Mouse (Mus musculus) intestine, embryonic 14.5 days (tissue): Measurements from ENCODE around the gene Opcml. TPM values are rescaled to one million over a fixed set of nuclear protein-coding genes. Genes with fewer than 3 reads are reported as not detected.

ENCODE experiments used
- ATAC-seq: fragments of 200-750 bp; cut with Nextera tagmentation; replicated peaks from 2 replicates; pipeline ENCODE4 v1.8.0; 2017; ENCODE audit warnings: low read depth, moderate number of reproducible peaks, moderate TSS enrichment, moderate library complexity; ENCODE audit not compliant: low FRiP score, low TSS enrichment
- DNase-seq: peaks from one replicate; pipeline ENCODE4 v3.0.0-alpha.2; 2018; ENCODE audit warnings: low spot score
- H3K27ac ChIP-seq: fragments of 300-500 bp; sonication (generic); 2 replicates; pipeline ENCODE4 v1.5.1; 2014; ENCODE audit warnings: low read depth, mild to moderate bottlenecking, control low read depth
- H3K27me3 ChIP-seq: fragments of 300-500 bp; sonication (generic); replicated peaks from 2 replicates; pipeline ENCODE4 v1.6.1; 2014; ENCODE audit warnings: low read length, control low read depth; ENCODE audit not compliant: control insufficient read depth, insufficient read depth
- H3K36me3 ChIP-seq: fragments of 300-500 bp; sonication (generic); 2 replicates; pipeline ENCODE4 v1.6.1; 2014; ENCODE audit warnings: low read length, control low read depth; ENCODE audit not compliant: control insufficient read depth, insufficient read depth
- H3K4me1 ChIP-seq: fragments of 300-500 bp; sonication (generic); replicated peaks from 2 replicates; pipeline ENCODE4 v1.6.1; 2014; ENCODE audit warnings: low read length, control low read depth, mixed read lengths; ENCODE audit not compliant: control insufficient read depth, insufficient read depth
- H3K4me2 ChIP-seq: fragments of 300-500 bp; sonication (generic); 2 replicates; pipeline ENCODE4 v1.6.1; 2014; ENCODE audit warnings: low read length
- H3K4me3 ChIP-seq: fragments of 300-500 bp; sonication (generic); 2 replicates; pipeline ENCODE4 v1.5.1; 2014; ENCODE audit warnings: low read depth, low read length, control low read depth, mixed read lengths
- H3K9ac ChIP-seq: fragments of 300-500 bp; sonication (generic); 2 replicates; pipeline ENCODE4 v1.6.1; 2014; ENCODE audit warnings: mild to moderate bottlenecking, low read length
- H3K9me3 ChIP-seq: fragments of 300-500 bp; sonication (generic); 2 replicates; pipeline ENCODE4 v1.6.1; 2016; ENCODE audit warnings: low read length, control low read depth; ENCODE audit not compliant: control insufficient read depth
- WGBS: fragments of 180-500 bp; shearing (Covaris S2); extraction: QIAGEN DNeasy Blood & Tissue Kit; methylation state at CpG from one replicate; pipeline ENCODE4 v1.1.7; 2014; 5-methylcytosine and 5-hydroxymethylcytosine counted together
- polyA plus RNA-seq: library from polyadenylated mRNA; unstranded; fragments of >200 nt; fragmentation: Nextera tagmentation; extraction: Ambion mirVana; gene quantifications from 2 replicates; pipeline ENCODE4 v1.2.1, GENCODE M21; 2014

The Opcml gene
- polyA plus RNA-seq, 1 experiment from 2014 or later, result 4.1 TPM

- H3K4me1 ChIP-seq, result no peaks in the 10 kb centered on the region
- no peak overlapping the region for H3K4me3 ChIP-seq
- no peaks in the 10 kb centered on the region for H3K9me3 ChIP-seq
- no peak overlapping the region for H3K27ac ChIP-seq
- DNase-seq, result no peak
- no peak overlapping the region for H3K9ac ChIP-seq
- H3K27me3 ChIP-seq, result peaks cover 32% of the 10 kb centered on the region
- H3K36me3 ChIP-seq, result no peaks in the 10 kb centered on the region
- no peak for ATAC-seq
- no peak overlapping the region for H3K4me2 ChIP-seq
- WGBS, result 5% methylated on average over 1 of the region's 1 CpGs
Observed at GRCm38 (mm10) chr9:28405816-28406215, 615.2 kb downstream of the Opcml start.

GRCm38 (mm10) chr9:28420808-28421207, 630.2 kb downstream of the Opcml start:
- ATAC-seq (no peak), DNase-seq (no peak)
- Histone ChIP-seq H3K27me3 (no peaks in the 10 kb centered on the region), H3K9ac (no peak overlapping the region), H3K4me2 (no peak overlapping the region), H3K4me3 (no peak overlapping the region), H3K27ac (no peak overlapping the region), H3K36me3 (no peaks in the 10 kb centered on the region), H3K4me1 (0 out of 2 replicates have a peak, but pooled peaks cover 3% of the 10 kb centered on the region), H3K9me3 (no peaks in the 10 kb centered on the region)
- WGBS, result 83% methylated on average over 5 of the region's 5 CpGs

GRCm38 (mm10) chr9:28423407-28423806, 632.8 kb downstream of the Opcml start:
- DNase-seq, result no peak
- 50% methylated on average over 12 of the region's 12 CpGs for WGBS
- Histone ChIP-seq H3K4me3 (no peak overlapping the region), H3K4me2 (no peak overlapping the region), H3K27ac (no peak overlapping the region), H3K36me3 (no peaks in the 10 kb centered on the region), H3K4me1 (0 out of 2 replicates have a peak, but pooled peaks cover 3% of the 10 kb centered on the region), H3K9me3 (no peaks in the 10 kb centered on the region), H3K9ac (no peak overlapping the region), H3K27me3 (no peaks in the 10 kb centered on the region)
- ATAC-seq, result no peak

DNA sequence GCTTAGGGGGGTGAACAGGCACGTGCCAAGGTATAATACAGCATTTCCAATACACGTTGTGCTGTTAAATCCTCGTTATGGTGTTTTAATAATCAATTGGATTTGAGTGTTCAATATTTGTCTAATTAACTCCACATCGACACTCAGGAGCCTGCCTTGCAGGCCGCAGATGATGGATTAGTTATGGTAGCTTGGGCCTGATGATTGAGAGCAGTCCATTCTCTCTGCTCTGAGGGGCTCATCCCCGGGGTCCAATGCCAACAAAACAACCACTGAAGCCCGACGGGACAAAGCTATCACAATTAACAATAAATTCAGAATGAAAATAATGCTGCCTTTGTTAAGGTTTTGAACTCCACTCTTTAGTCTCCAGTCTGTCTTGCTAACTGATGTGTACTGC, 641.6 kb downstream of the Opcml start:
- whole genome bisulfite sequencing, result 80% methylated on average over 8 of the region's 8 CpGs
- no peaks in the 10 kb centered on the region for H3K36me3 ChIP-seq
- no peak overlapping the region for H3K27ac ChIP-seq
- H3K4me1 ChIP-seq, result no peaks in the 10 kb centered on the region
- ATAC-seq, result no peak
- H3K9me3 ChIP-seq, result no peaks in the 10 kb centered on the region
- no peak overlapping the region for H3K4me3 ChIP-seq
- H3K4me2 ChIP-seq, result no peak overlapping the region
- no peak overlapping the region for H3K9ac ChIP-seq
- DNase-seq, result no peak
- no peaks in the 10 kb centered on the region for H3K27me3 ChIP-seq

DNA sequence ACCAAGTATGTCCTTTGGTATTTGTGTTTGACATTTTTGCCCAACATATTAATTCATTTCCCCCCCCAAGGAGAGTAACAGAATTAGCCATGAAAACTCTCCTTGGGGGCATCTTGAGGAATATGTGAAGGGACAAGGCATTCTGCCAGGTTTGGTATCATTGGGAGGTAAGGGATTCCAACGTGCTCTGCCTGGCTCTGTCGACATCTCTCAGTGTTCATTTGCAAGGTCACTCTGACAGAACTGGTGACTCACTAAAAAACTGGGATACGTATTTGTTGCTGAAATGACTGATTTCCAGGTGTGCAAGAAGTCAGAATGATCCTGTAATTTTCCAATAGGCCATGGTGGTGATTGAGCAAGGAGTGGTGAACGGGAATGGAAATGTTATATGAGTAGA, 648.2 kb downstream of the Opcml start:
- H3K4me1 ChIP-seq, result no peaks in the 10 kb centered on the region
- H3K9ac ChIP-seq, result no peak overlapping the region
- DNase-seq, result no peak
- no peak for ATAC-seq
- H3K4me3 ChIP-seq, result no peak overlapping the region
- H3K27ac ChIP-seq, result no peak overlapping the region
- H3K36me3 ChIP-seq, result no peaks in the 10 kb centered on the region
- 86% methylated on average over 4 of the region's 4 CpGs for WGBS
- no peaks in the 10 kb centered on the region for H3K9me3 ChIP-seq
- no peaks in the 10 kb centered on the region for H3K27me3 ChIP-seq
- H3K4me2 ChIP-seq, result no peak overlapping the region

DNA sequence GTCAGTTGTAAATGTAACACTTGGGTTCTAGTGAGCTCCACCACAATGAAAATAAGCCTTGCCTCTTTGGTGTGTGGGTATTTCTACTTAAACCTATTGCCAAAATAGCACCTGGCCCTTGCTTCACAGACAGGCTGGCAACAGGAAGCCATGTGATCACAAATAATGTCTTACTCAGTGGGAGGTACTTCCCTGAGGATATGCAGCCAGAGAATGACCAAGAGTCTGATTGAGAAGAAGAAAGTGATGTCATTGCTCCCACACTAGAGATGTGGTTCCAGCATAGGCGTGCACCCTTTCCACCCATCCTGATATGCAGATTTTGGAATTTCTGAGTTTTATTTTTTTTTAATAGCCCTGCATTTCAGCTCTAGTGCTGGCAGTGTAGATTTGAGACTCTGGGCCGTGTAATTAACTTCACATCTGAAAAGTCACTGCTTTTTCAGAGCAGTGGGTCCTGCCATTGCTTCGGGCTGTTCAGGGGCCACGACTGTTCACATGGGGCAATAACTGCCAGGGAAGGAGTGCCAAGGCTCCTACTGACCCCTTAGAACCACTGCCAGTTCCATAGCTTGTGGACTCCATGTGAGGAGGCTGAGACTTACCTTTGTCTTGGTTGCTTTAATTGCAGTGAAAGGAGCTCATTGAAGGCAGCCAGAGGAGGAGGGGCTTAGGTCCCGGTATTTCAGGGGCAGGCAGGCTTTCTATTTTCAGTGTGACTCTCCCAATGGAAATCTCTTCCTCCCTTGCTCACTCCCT, 649.0 kb downstream of the Opcml start:
- H3K27me3 ChIP-seq, result no peaks in the 10 kb centered on the region
- no peaks in the 10 kb centered on the region for H3K4me1 ChIP-seq
- ATAC-seq (no peak), DNase-seq (no peak)
- no peaks in the 10 kb centered on the region for H3K9me3 ChIP-seq
- no peaks in the 10 kb centered on the region for H3K36me3 ChIP-seq
- H3K9ac ChIP-seq, result no peak overlapping the region
- H3K4me3 ChIP-seq, result no peak overlapping the region
- WGBS, result 69% methylated on average over 5 of the region's 5 CpGs
- H3K4me2 ChIP-seq, result no peak overlapping the region
- H3K27ac ChIP-seq, result no peak overlapping the region

DNA sequence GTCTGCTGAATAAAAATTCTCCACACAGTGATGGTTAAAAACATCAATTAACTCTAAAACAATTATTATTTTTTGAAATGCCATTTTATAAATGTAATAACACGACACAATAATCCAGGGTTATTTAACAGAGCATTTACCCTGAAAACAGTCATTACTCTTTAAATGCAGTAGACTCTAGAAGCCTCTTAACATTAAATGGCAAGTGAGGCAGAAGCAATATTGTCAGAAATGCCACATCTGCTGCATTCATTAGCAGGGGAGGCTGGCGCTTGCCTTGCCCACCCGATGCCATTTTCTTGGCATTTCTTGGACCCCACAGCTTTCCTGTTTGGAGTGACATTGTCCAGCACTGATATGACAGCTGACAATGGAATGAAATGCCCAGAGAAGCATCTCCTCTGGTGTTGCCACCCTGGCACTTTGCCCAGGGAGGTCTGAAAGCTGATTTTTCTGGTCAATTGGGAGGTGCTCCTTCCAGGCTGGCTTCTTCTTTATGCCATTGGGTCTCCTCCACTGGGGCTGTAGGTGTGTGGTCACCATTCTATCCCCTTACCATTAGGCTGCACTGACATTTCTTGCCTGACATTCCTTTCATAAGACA, 649.7 kb downstream of the Opcml start:
- H3K4me3 ChIP-seq, result no peak overlapping the region
- no peak for ATAC-seq
- 86% methylated on average over 3 of the region's 3 CpGs for WGBS
- no peak overlapping the region for H3K9ac ChIP-seq
- no peak overlapping the region for H3K27ac ChIP-seq
- H3K4me1 ChIP-seq, result no peaks in the 10 kb centered on the region
- no peaks in the 10 kb centered on the region for H3K27me3 ChIP-seq
- DNase-seq, result no peak
- H3K36me3 ChIP-seq, result no peaks in the 10 kb centered on the region
- no peaks in the 10 kb centered on the region for H3K9me3 ChIP-seq
- H3K4me2 ChIP-seq, result no peak overlapping the region

DNA sequence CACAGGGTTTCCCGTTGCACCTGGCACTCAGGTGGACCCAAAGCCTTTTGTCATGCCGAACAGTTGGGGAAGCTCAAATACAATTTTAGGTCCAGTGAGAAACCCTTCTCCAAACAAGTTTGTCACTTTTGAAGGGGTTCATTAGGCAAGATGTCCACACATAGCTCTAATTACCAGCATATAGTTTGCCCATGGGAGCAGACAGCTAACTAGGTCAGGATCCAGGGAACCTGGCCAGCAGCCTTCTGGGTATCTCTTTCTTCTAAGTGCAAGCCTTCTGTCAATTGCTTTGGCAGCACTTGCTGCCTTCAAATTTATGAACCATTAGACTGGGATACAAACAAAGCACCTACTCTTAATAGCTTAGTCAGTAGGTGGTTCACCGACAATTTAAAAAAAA, 653.9 kb downstream of the Opcml start:
- no peak overlapping the region for H3K4me3 ChIP-seq
- no peaks in the 10 kb centered on the region for H3K9me3 ChIP-seq
- H3K9ac ChIP-seq, result no peak overlapping the region
- no peak for ATAC-seq
- WGBS, result 81% methylated on average over 3 of the region's 3 CpGs
- H3K27ac ChIP-seq, result no peak overlapping the region
- H3K4me1 ChIP-seq, result no peaks in the 10 kb centered on the region
- no peaks in the 10 kb centered on the region for H3K36me3 ChIP-seq
- no peak for DNase-seq
- no peaks in the 10 kb centered on the region for H3K27me3 ChIP-seq
- H3K4me2 ChIP-seq, result no peak overlapping the region

DNA sequence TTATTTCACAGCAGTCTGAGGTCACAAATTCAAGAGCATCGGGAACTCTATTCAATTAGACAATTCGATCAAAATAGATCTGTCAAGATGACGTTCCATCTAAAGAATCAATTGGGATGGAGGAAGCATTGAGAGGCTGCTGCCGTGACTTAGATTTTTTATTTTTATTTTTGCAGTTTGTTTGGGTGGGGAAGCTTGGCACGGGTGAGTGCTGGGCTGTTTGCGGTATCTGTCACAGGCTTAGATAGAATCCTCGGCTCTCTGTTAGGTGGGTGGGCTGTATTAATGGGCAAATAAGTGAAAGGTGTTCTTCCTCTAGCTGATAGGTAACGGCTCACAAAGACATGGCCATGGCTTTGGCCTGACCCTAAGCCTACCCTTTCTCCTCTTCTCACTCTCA, 654.4 kb downstream of the Opcml start:
- H3K4me3 ChIP-seq, result no peak overlapping the region
- H3K27ac ChIP-seq, result no peak overlapping the region
- no peak overlapping the region for H3K4me2 ChIP-seq
- H3K36me3 ChIP-seq, result no peaks in the 10 kb centered on the region
- no peaks in the 10 kb centered on the region for H3K9me3 ChIP-seq
- DNase-seq (no peak), ATAC-seq (no peak)
- no peak overlapping the region for H3K9ac ChIP-seq
- no peaks in the 10 kb centered on the region for H3K4me1 ChIP-seq
- no peaks in the 10 kb centered on the region for H3K27me3 ChIP-seq
- WGBS, result 67% methylated on average over 8 of the region's 8 CpGs
